Mouse (Mus musculus): ENCODE results near the gene Apobec2.

DNA sequence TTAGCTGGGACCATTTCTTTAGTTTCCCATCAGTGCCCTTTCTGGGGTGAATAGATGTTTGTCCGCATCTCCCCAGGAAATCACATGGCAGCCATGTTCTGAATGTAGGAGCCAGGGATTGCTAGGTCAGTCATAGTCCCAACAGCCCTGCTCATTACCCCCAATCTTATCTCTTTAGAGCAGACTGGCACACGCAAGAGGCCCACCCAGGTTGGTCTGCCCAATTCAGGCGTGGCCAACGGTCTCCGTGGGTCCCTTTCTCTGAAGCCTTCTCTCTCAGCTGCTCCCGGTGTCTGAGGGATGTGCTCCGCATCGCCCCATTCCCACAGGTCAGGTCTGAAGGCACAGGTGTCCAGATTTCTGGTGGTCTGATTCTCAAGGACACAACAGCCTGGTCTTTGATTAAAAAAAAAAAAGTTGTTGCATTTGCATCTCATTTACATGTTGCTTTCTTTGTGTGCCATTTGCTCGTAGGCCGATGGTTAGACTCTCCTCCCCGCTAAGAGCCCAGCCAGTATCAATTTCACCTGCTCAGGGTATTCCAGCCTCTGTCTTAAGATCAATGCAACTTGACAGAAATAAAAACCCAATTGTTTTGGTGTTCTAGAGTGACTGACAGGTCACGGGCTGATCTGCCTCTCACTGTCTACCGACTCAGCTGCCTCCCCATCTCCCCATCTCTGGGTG is 18.1 kb upstream of the Apobec2 start:
- TF ChIP-seq POLR2A (IDR thresholded peaks at IDR 0.05; ENCODE audit: control insufficient read depth, extremely low read depth, insufficient read depth, low read length, poor library complexity) = no peak
- no peak for TF ChIP-seq CTCF (IDR thresholded peaks at IDR 0.05; ENCODE audit: borderline replicate concordance, control insufficient read depth, extremely low read depth, insufficient read depth, low read length, poor library complexity)
